Mouse (Mus musculus): Measurements from ENCODE around the gene Cnot6l.

DNA sequence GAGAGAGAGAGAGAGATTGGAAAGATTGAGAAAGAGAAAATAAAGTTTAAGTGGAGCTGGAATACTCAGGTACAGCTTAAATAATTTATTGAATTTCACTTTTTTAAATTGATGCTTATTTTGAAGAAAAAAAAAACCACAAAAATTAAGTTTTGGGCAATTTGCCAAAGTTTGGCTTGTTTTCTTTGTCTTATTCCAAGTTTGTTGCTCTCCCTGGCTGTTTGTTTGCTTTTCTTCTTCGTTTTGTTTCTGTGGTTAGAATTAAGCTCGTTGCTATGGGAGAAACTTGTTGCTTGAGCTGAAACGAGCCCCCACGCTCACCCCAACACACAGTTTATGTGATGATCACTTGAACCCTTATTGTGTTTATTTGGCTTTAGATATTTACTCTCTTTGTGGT is 27.3 kb upstream of the Cnot6l start:
- TF ChIP-seq CTCF (IDR thresholded peaks at IDR 0.05; ENCODE audit: insufficient read depth, low read depth, low read length) (no peak), POLR2A (IDR thresholded peaks at IDR 0.05; ENCODE audit: insufficient read depth, low read depth, low read length) (no peak)
